Mouse (Mus musculus) megakaryocyte, embryonic 14.5 days (primary cell): ENCODE measurements around the gene Mettl16.

ENCODE experiments used
- FLI1 ChIP-seq: IDR thresholded peaks from 2 replicates; pipeline ENCODE4 v1.6.1; 2012; ENCODE audit warnings: low read length, inconsistent platforms, mixed read lengths
- GATA1 ChIP-seq: IDR thresholded peaks from 3 replicates; pipeline ENCODE4 v1.6.1; 2012; ENCODE audit warnings: mixed read lengths, low read length, inconsistent platforms, borderline replicate concordance

DNA sequence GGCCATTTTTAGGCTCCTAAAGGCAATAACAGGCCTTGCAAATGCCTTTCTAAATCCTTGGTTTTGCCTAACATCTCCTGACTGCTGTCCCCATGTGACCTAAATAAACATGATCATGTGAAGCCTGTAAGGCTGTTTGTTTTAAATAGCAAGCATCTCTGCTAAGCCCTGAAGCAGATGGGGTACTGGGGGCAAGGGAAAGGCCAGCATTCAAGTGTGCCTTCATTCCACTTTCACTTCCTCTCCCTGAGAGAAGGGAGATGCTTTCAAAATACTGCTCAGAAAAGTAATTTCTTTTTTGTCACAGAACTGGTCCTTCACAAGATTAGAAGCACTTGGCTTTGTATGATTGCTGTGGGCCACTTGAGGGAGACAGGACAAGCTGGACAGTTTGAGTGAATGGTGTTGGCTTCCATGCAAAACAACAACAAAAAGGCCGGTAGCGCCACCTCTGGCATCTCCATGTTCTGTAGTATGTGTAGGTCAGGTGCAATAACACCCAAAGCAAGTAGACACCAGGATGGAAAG, 57.8 kb downstream of the Mettl16 start:
- TF ChIP-seq FLI1 (no peak), GATA1 (no peak)
